Mouse (Mus musculus): ENCODE measurements around the gene Scarf1. TPM values are rescaled to one million over a fixed set of nuclear protein-coding genes. Genes with fewer than 3 reads are reported as not detected.
A peak's percentile ranks its signal among the peaks of the same experiment; 100 is the strongest.

Gene Scarf1
- 2.9 and 3.5 TPM in 2 replicates for polyA plus RNA-seq (2015; fragmentation: Nextera tagmentation; extraction: Ambion mirVana)

GRCm38 (mm10) chr11:75513336-75513735 is at the start of gene Scarf1:
TSS of gene Scarf1 (plus strand) at chr11:75513540.

GRCm38 (mm10) chr11:75486601-75487285 is 26.6 kb upstream of the Scarf1 start, which contains the start of gene Prpf8:
TSS of gene Prpf8 (plus strand) at chr11:75486816.

GRCm38 (mm10) chr11:75509741-75510626 is 3.4 kb upstream of the Scarf1 start, which contains the start of gene Rilp:
TSS of gene Rilp (plus strand) at chr11:75510094.

GRCm38 (mm10) chr11:75531469-75532242 is 18.3 kb downstream of the Scarf1 start, which contains the start of gene Slc43a2:
TSS of gene Slc43a2 (plus strand) at chr11:75531694.

MicroRNAs within 50 kb of the gene (microRNA counts, 519-probe panel; counts per million panel counts)
- microRNA mmu-miR-22, result 6,047 counts per million, percentile 86 among the panel's probes with 10 or more counts

Small RNA genes lying within 50 kb of the gene (microRNA-seq; reads per million reads assigned to microRNA genes)
- 8,412 reads per million, percentile 95 among the genes with 10 or more reads in this experiment for gene Mir22
- not detected for gene Mir3971

Other genes starting within 250 kb of the Scarf1 start
- gene Rpa1, start 165.2 kb upstream of the Scarf1 start, polyA plus RNA-seq (2015; fragmentation: Nextera tagmentation; extraction: Ambion mirVana), result 42.2 and 44.8 TPM in 2 replicates
- 14.1 and 15.4 TPM in 2 replicates for gene Smyd4, start 165.1 kb upstream of the Scarf1 start, polyA plus RNA-seq (2015; fragmentation: Nextera tagmentation; extraction: Ambion mirVana)
- 59.9 and 81.4 TPM in 2 replicates for gene Serpinf1, start 90.8 kb upstream of the Scarf1 start, polyA plus RNA-seq (2015; fragmentation: Nextera tagmentation; extraction: Ambion mirVana)
- gene Serpinf2, start 73.9 kb upstream of the Scarf1 start, polyA plus RNA-seq (2015; fragmentation: Nextera tagmentation; extraction: Ambion mirVana), result 0.10 TPM in 1 of 2 replicates, not detected in the other
- gene Wdr81, start 58.8 kb upstream of the Scarf1 start, polyA plus RNA-seq (2015; fragmentation: Nextera tagmentation; extraction: Ambion mirVana), result 3.8 and 4.5 TPM in 2 replicates
- 2.6 and 3.1 TPM in 2 replicates for gene Tlcd2, start 51.8 kb upstream of the Scarf1 start, polyA plus RNA-seq (2015; fragmentation: Nextera tagmentation; extraction: Ambion mirVana)
- 26.6 and 30.1 TPM in 2 replicates for gene Prpf8, start 26.7 kb upstream of the Scarf1 start, polyA plus RNA-seq (2015; fragmentation: Nextera tagmentation; extraction: Ambion mirVana)
- 8.2 and 9.6 TPM in 2 replicates for gene Rilp, start 3.4 kb upstream of the Scarf1 start, polyA plus RNA-seq (2015; fragmentation: Nextera tagmentation; extraction: Ambion mirVana)
- gene Slc43a2, start 18.2 kb downstream of the Scarf1 start, polyA plus RNA-seq (2015; fragmentation: Nextera tagmentation; extraction: Ambion mirVana), result 13.4 and 16.8 TPM in 2 replicates
- gene Pitpna, start 74.6 kb downstream of the Scarf1 start, polyA plus RNA-seq (2015; fragmentation: Nextera tagmentation; extraction: Ambion mirVana), result 131 and 134 TPM in 2 replicates
- gene Inpp5k, start 117.4 kb downstream of the Scarf1 start, polyA plus RNA-seq (2015; fragmentation: Nextera tagmentation; extraction: Ambion mirVana), result 37.3 and 40.1 TPM in 2 replicates
- 10.4 and 11.2 TPM in 2 replicates for gene Myo1c, start 137.0 kb downstream of the Scarf1 start, polyA plus RNA-seq (2015; fragmentation: Nextera tagmentation; extraction: Ambion mirVana)
- 83.5 and 88.5 TPM in 2 replicates for gene Crk, start 165.7 kb downstream of the Scarf1 start, polyA plus RNA-seq (2015; fragmentation: Nextera tagmentation; extraction: Ambion mirVana)
- 1,289 and 1,294 TPM in 2 replicates for gene Ywhae, start 219.3 kb downstream of the Scarf1 start, polyA plus RNA-seq (2015; fragmentation: Nextera tagmentation; extraction: Ambion mirVana)